Mouse (Mus musculus): ENCODE measurements around the gene Faap100.

GRCm38 (mm10) chr11:120422651-120423568 lies 44.3 kb upstream of the Faap100 start:
- TF ChIP-seq CTCF (IDR thresholded peaks at IDR 0.05; ENCODE audit: low read depth, low read length) (no peak), POLR2A (IDR thresholded peaks at IDR 0.05; ENCODE audit: extremely low read depth, insufficient read depth, low read length) (no peak)

Measured in liver, adult 2 months (tissue).